Mouse (Mus musculus) liver, embryonic 12.5 days (tissue): ENCODE data around the gene Rnf34. TPM values are rescaled to one million over a fixed set of nuclear protein-coding genes. Genes with fewer than 3 reads are reported as not detected.

ENCODE experiments used
- ATAC-seq: fragments of 200-750 bp; cut with Nextera tagmentation; 2 replicates; pipeline ENCODE4 v1.8.0; 2017; ENCODE audit warnings: moderate number of reproducible peaks, mild to moderate bottlenecking, moderate library complexity
- H3K27ac ChIP-seq: fragments of 300-500 bp; sonication (generic); 2 replicates; pipeline ENCODE4 v1.5.1; 2016; ENCODE audit warnings: mild to moderate bottlenecking
- H3K27me3 ChIP-seq: fragments of 300-500 bp; sonication (generic); replicated peaks from 2 replicates; pipeline ENCODE4 v1.6.1; 2016; ENCODE audit warnings: mild to moderate bottlenecking, moderate library complexity
- H3K36me3 ChIP-seq: fragments of 300-500 bp; sonication (generic); 2 replicates; pipeline ENCODE4 v1.6.1; 2016; ENCODE audit warnings: mild to moderate bottlenecking, moderate library complexity
- H3K4me1 ChIP-seq: fragments of 300-500 bp; sonication (generic); 2 replicates; pipeline ENCODE4 v1.6.1; 2016
- H3K4me2 ChIP-seq: fragments of 300-500 bp; sonication (generic); 2 replicates; pipeline ENCODE4 v1.6.1; 2016; ENCODE audit warnings: mild to moderate bottlenecking, moderate library complexity
- H3K4me3 ChIP-seq: fragments of 300-500 bp; sonication (generic); 2 replicates; pipeline ENCODE4 v1.5.1; 2016; ENCODE audit warnings: mild to moderate bottlenecking, moderate library complexity
- H3K9ac ChIP-seq: fragments of 300-500 bp; sonication (generic); 2 replicates; pipeline ENCODE4 v1.6.1; 2016; ENCODE audit warnings: mild to moderate bottlenecking, moderate library complexity
- H3K9me3 ChIP-seq: fragments of 300-500 bp; sonication (generic); replicated peaks from 2 replicates; pipeline ENCODE4 v1.6.1; 2016; ENCODE audit warnings: mild to moderate bottlenecking, moderate library complexity
- WGBS: fragments of 180-500 bp; shearing (Covaris S2); methylation state at CpG from one replicate; pipeline ENCODE4 v1.1.7; 2016; ENCODE audit not compliant: insufficient replicate concordance; 5-methylcytosine and 5-hydroxymethylcytosine counted together
- polyA plus RNA-seq: library from polyadenylated mRNA; unstranded; fragments of >200 nt; fragmentation: Nextera tagmentation; extraction: Ambion mirVana; gene quantifications from 2 replicates; pipeline ENCODE4 v1.2.1, GENCODE M21; 2016

Rnf34 gene
- polyA plus RNA-seq, 1 experiment from 2014 or later: 14.9 TPM

- Histone ChIP-seq H3K9me3 (no peaks in the 10 kb centered on the region), H3K36me3 (peaks cover 3% of the 10 kb centered on the region), H3K27ac (no peak overlapping the region), H3K27me3 (no peaks in the 10 kb centered on the region), H3K4me2 (no peak overlapping the region), H3K4me1 (peaks cover 46% of the 10 kb centered on the region), H3K9ac (no peak overlapping the region), H3K4me3 (no peak overlapping the region)
- 84% methylated on average over 6 of the region's 6 CpGs for WGBS
- no peak for ATAC-seq
These were observed 43.4 kb downstream of the Rnf34 start for GRCm38 (mm10) chr5:122893270-122893669.

- no peak for ATAC-seq
- Histone ChIP-seq H3K4me1 (peaks cover 52% of the 10 kb centered on the region), H3K9me3 (no peaks in the 10 kb centered on the region), H3K4me2 (no peak overlapping the region), H3K27ac (no peak overlapping the region), H3K36me3 (no peaks in the 10 kb centered on the region; the same call in 1 of the 2 replicates), H3K4me3 (no peak overlapping the region), H3K27me3 (no peaks in the 10 kb centered on the region), H3K9ac (no peak overlapping the region)
- WGBS: 79% methylated on average over 5 of the region's 5 CpGs
These were observed 44.3 kb downstream of the Rnf34 start for GRCm38 (mm10) chr5:122894007-122894637.

GRCm38 (mm10) chr5:122894821-122895220 is 45.0 kb downstream of the Rnf34 start:
- no peak overlapping the region for H3K9ac ChIP-seq
- H3K27ac ChIP-seq: peak overlapping the region; percentile 2; the same call in 1 of the 2 replicates
- no peak overlapping the region for H3K4me2 ChIP-seq
- 65% methylated on average over 4 of the region's 4 CpGs for WGBS
- no peaks in the 10 kb centered on the region for H3K9me3 ChIP-seq
- H3K27me3 ChIP-seq: no peaks in the 10 kb centered on the region
- no peak for ATAC-seq
- H3K4me1 ChIP-seq: peaks cover 56% of the 10 kb centered on the region
- no peaks in the 10 kb centered on the region; the same call in 1 of the 2 replicates for H3K36me3 ChIP-seq
- H3K4me3 ChIP-seq: no peak overlapping the region

- H3K4me2 ChIP-seq: peak overlapping the region; percentile 98
- no peak overlapping the region; the same call in 1 of the 2 replicates for H3K9ac ChIP-seq
- ATAC-seq: no peak
- no peaks in the 10 kb centered on the region for H3K36me3 ChIP-seq
- H3K27ac ChIP-seq: no peak overlapping the region
- no peaks in the 10 kb centered on the region for H3K9me3 ChIP-seq
- H3K4me3 ChIP-seq: no peak overlapping the region
- no peaks in the 10 kb centered on the region for H3K27me3 ChIP-seq
- H3K4me1 ChIP-seq: peaks cover 75% of the 10 kb centered on the region
- WGBS: 71% methylated on average over 6 of the region's 6 CpGs
These were observed 48.3 kb downstream of the Rnf34 start for GRCm38 (mm10) chr5:122898153-122898552.

- H3K4me2 ChIP-seq: peak overlapping the region; percentile 98
- peak overlapping the region; percentile 92 for H3K9ac ChIP-seq
- H3K4me1 ChIP-seq: peaks cover 85% of the 10 kb centered on the region
- no peaks in the 10 kb centered on the region for H3K9me3 ChIP-seq
- H3K4me3 ChIP-seq: peak overlapping the region; percentile 84
- H3K27ac ChIP-seq: peak overlapping the region; percentile 85
- ATAC-seq: no peak
- no peaks in the 10 kb centered on the region for H3K27me3 ChIP-seq
- WGBS: 2% methylated on average over 45 of the region's 45 CpGs
- no peaks in the 10 kb centered on the region for H3K36me3 ChIP-seq
These were observed 49.3 kb downstream of the Rnf34 start for GRCm38 (mm10) chr5:122898963-122899776.

- Histone ChIP-seq H3K27ac (peak overlapping the region; percentile 85), H3K36me3 (no peaks in the 10 kb centered on the region), H3K4me1 (peaks cover 82% of the 10 kb centered on the region), H3K4me3 (peak overlapping the region; percentile 84), H3K9me3 (no peaks in the 10 kb centered on the region), H3K9ac (peak overlapping the region; percentile 92), H3K27me3 (no peaks in the 10 kb centered on the region), H3K4me2 (peak overlapping the region; percentile 98)
- peak; percentile 96 for ATAC-seq
- whole genome bisulfite sequencing: under 1% methylated on average over 106 of the region's 120 CpGs
These were observed 50.1 kb downstream of the Rnf34 start for GRCm38 (mm10) chr5:122899777-122900557.

GRCm38 (mm10) chr5:122900558-122901171 is 50.8 kb downstream of the Rnf34 start:
- peak overlapping the region; percentile 85 for H3K27ac ChIP-seq
- peaks cover 76% of the 10 kb centered on the region for H3K4me1 ChIP-seq
- WGBS: 5% methylated on average over 33 of the region's 33 CpGs
- ATAC-seq: 0 out of 2 replicates have a peak, but pooled peaks have one; percentile 2
- peak overlapping the region; percentile 92 for H3K9ac ChIP-seq
- no peaks in the 10 kb centered on the region for H3K27me3 ChIP-seq
- peak overlapping the region; percentile 84 for H3K4me3 ChIP-seq
- H3K9me3 ChIP-seq: no peaks in the 10 kb centered on the region
- H3K4me2 ChIP-seq: peak overlapping the region; percentile 98
- H3K36me3 ChIP-seq: no peaks in the 10 kb centered on the region

GRCm38 (mm10) chr5:122901179-122901578 is 51.3 kb downstream of the Rnf34 start:
- Histone ChIP-seq H3K4me3 (no peak overlapping the region), H3K36me3 (no peaks in the 10 kb centered on the region), H3K4me2 (peak overlapping the region; percentile 98), H3K9ac (0 out of 2 replicates have a peak overlapping the region, but pooled peaks have one; percentile 92), H3K27ac (peak overlapping the region; percentile 85; the same call in 1 of the 2 replicates), H3K27me3 (no peaks in the 10 kb centered on the region), H3K4me1 (peaks cover 71% of the 10 kb centered on the region), H3K9me3 (no peaks in the 10 kb centered on the region)
- WGBS: 52% methylated on average over 11 of the region's 11 CpGs
- ATAC-seq: no peak

GRCm38 (mm10) chr5:122901666-122902065 is 51.8 kb downstream of the Rnf34 start:
- ATAC-seq: no peak
- Histone ChIP-seq H3K9me3 (no peaks in the 10 kb centered on the region), H3K27me3 (no peaks in the 10 kb centered on the region), H3K4me2 (peak overlapping the region; percentile 32), H3K4me3 (no peak overlapping the region), H3K9ac (no peak overlapping the region), H3K27ac (peak overlapping the region; percentile 85), H3K4me1 (peaks cover 66% of the 10 kb centered on the region), H3K36me3 (no peaks in the 10 kb centered on the region)
- WGBS: 22% methylated on average over 3 of the region's 3 CpGs

GRCm38 (mm10) chr5:122902228-122902627 is 52.4 kb downstream of the Rnf34 start:
- Histone ChIP-seq H3K27ac (peak overlapping the region; percentile 85), H3K4me3 (no peak overlapping the region), H3K4me1 (peaks cover 64% of the 10 kb centered on the region), H3K4me2 (peak overlapping the region; percentile 32), H3K9ac (no peak overlapping the region), H3K27me3 (no peaks in the 10 kb centered on the region), H3K36me3 (no peaks in the 10 kb centered on the region), H3K9me3 (no peaks in the 10 kb centered on the region)
- WGBS: 33% methylated on average over 6 of the region's 6 CpGs
- no peak for ATAC-seq

GRCm38 (mm10) chr5:122903165-122903564 is 53.3 kb downstream of the Rnf34 start:
- Histone ChIP-seq H3K36me3 (no peaks in the 10 kb centered on the region), H3K9me3 (no peaks in the 10 kb centered on the region), H3K4me3 (no peak overlapping the region), H3K27ac (peak overlapping the region; percentile 64), H3K27me3 (no peaks in the 10 kb centered on the region), H3K9ac (0 out of 2 replicates have a peak overlapping the region, but pooled peaks have one; percentile 25), H3K4me1 (peaks cover 54% of the 10 kb centered on the region), H3K4me2 (peak overlapping the region; percentile 32)
- no peak for ATAC-seq
- WGBS: 32% methylated on average over 5 of the region's 5 CpGs
